Mouse (Mus musculus) neural tube, postnatal 0 days (tissue): Measurements from ENCODE around the gene Limk1. TPM values are rescaled to one million over a fixed set of nuclear protein-coding genes. Genes with fewer than 3 reads are reported as not detected.

ENCODE experiments used
- polyA plus RNA-seq: library from polyadenylated mRNA; unstranded; fragments of >200 nt; fragmentation: Nextera tagmentation; extraction: Ambion mirVana; gene quantifications from 2 replicates; pipeline ENCODE4 v1.2.1, GENCODE M21; 2015

The Limk1 gene
- polyA plus RNA-seq = 27.5 and 29.0 TPM in 2 replicates

GRCm38 (mm10) chr5:134688086-134688717, at the start of gene Limk1:
Gene Limk1 (minus strand): TSS chr5:134688598.

GRCm38 (mm10) chr5:134639269-134639682, 49.1 kb downstream of the Limk1 start, which contains the start of gene Eif4h:
Gene Eif4h (minus strand): TSS chr5:134639490.

GRCm38 (mm10) chr5:134614802-134615201, 73.6 kb downstream of the Limk1 start, which contains the start of gene Lat2:
Gene Lat2 (minus strand): TSS chr5:134615025.

Other genes with a start within 250 kb of the Limk1 start
- 36.1 and 40.4 TPM in 2 replicates for gene Gtf2ird1, start 231.9 kb downstream of the Limk1 start, polyA plus RNA-seq
- gene Clip2, start 136.2 kb downstream of the Limk1 start, polyA plus RNA-seq = 8.5 and 10.6 TPM in 2 replicates
- 0.65 and 0.67 TPM in 2 replicates for gene Syna, start 128.4 kb downstream of the Limk1 start, polyA plus RNA-seq
- 144 and 152 TPM in 2 replicates for gene Rfc2, start 107.2 kb downstream of the Limk1 start, polyA plus RNA-seq
- gene Lat2, start 73.6 kb downstream of the Limk1 start, polyA plus RNA-seq = 1.7 and 2.2 TPM in 2 replicates
- 290 and 322 TPM in 2 replicates for gene Eif4h, start 49.1 kb downstream of the Limk1 start, polyA plus RNA-seq
- 80.6 and 103 TPM in 2 replicates for gene Eln, start 58.7 kb upstream of the Limk1 start, polyA plus RNA-seq
- gene Tmem270, start 218.1 kb upstream of the Limk1 start, polyA plus RNA-seq = not detected in 2 replicates
- not detected in 2 replicates for gene Cldn13, start 226.9 kb upstream of the Limk1 start, polyA plus RNA-seq
- gene Mettl27, start 243.8 kb upstream of the Limk1 start, polyA plus RNA-seq = 7.4 and 8.1 TPM in 2 replicates